Mouse (Mus musculus) thymus, adult 2 months (tissue): Measurements from ENCODE around the gene Slc35b3.

Experiments
- CTCF ChIP-seq: fragments of 200-500 bp; IDR thresholded peaks from 2 replicates; pipeline ENCODE4 v1.5.1; 2012; ENCODE audit warnings: mild to moderate bottlenecking, control low read depth, low read length, moderate library complexity, borderline replicate concordance; ENCODE audit not compliant: control insufficient read depth, poor library complexity, insufficient read depth; ENCODE audit errors: extremely low read depth
- POLR2A ChIP-seq: fragments of 200-500 bp; IDR thresholded peaks from 2 replicates; pipeline ENCODE4 v1.6.1; 2012; ENCODE audit warnings: mild to moderate bottlenecking, low read length, control low read depth, moderate library complexity; ENCODE audit not compliant: control insufficient read depth, poor library complexity, insufficient read depth; ENCODE audit errors: extremely low read depth

- TF ChIP-seq CTCF (no peak), POLR2A (no peak)
Observed at GRCm38 (mm10) chr13:38980900-38981299, 20.2 kb upstream of the Slc35b3 start.
